Mouse (Mus musculus): ENCODE data around the gene Ccdc87. TPM values are rescaled to one million over a fixed set of nuclear protein-coding genes. Genes with fewer than 3 reads are reported as not detected.
A peak's percentile ranks its signal among the peaks of the same experiment; 100 is the strongest.

Gene Ccdc87
- 0.05 TPM in 2 replicates for polyA plus RNA-seq (2014; fragmentation: Nextera tagmentation; extraction: Ambion mirVana)

DNA sequence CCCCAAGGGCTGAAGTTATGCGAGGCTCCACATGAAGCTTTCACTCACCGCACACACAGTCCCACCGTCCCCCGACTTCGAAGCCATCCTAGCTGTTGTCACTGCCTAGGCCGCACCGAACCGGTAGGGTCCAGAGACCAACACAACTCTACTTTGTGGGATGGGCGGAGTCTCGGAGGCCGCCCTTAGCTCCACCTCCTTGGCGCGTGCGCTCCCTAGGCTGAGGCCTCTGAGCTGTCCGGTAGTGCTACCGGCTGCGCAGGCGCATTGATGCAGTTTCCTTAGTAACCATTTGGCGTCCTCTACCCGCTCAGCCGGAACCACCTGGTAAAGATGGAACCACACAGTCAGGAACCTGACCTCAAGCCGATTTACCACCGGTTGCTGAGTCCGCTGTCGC is at the start of gene Ccdc87, which contains the start of gene Ccs:
Gene Ccdc87, plus strand, starts transcription at position 218 of the 400 bp plus-strand sequence.
Gene Ccs, minus strand, starts transcription at position 184 of the 400 bp plus-strand sequence.
- under 1% methylated on average over 25 of the region's 25 CpGs for WGBS
- TF ChIP-seq CTCF (IDR thresholded peaks at IDR 0.05; ENCODE audit: low read depth), result peak; percentile 12; the same call in 1 of the 2 replicates
- peak within 1 kb of the TSS; percentile 90 for H3K4me2 ChIP-seq
- H3K9ac ChIP-seq, result peak within 1 kb of the TSS; percentile 81
- peaks cover 20% of the 10 kb centered on the region; the same call in 1 of the 2 replicates for H3K27me3 ChIP-seq (ENCODE audit: insufficient read depth, low read length)
- peak; percentile 99 for ATAC-seq (ENCODE audit: insufficient read depth)
- no peak within 1 kb of the TSS; the same call in 1 of the 2 replicates for H3K27ac ChIP-seq (ENCODE audit: low read depth)
- DNase-seq, result peak; percentile 99
- peak within 1 kb of the TSS; percentile 64 for H3K4me3 ChIP-seq (ENCODE audit: low read depth, low read length)
- no peaks in the 10 kb centered on the region for H3K4me1 ChIP-seq (ENCODE audit: insufficient read depth)
- 0 out of 2 replicates have a peak, but pooled peaks cover 2% of the 10 kb centered on the region for H3K36me3 ChIP-seq (ENCODE audit: insufficient read depth)
- no peaks in the 10 kb centered on the region for H3K9me3 ChIP-seq (ENCODE audit: low read depth, low read length)

DNA sequence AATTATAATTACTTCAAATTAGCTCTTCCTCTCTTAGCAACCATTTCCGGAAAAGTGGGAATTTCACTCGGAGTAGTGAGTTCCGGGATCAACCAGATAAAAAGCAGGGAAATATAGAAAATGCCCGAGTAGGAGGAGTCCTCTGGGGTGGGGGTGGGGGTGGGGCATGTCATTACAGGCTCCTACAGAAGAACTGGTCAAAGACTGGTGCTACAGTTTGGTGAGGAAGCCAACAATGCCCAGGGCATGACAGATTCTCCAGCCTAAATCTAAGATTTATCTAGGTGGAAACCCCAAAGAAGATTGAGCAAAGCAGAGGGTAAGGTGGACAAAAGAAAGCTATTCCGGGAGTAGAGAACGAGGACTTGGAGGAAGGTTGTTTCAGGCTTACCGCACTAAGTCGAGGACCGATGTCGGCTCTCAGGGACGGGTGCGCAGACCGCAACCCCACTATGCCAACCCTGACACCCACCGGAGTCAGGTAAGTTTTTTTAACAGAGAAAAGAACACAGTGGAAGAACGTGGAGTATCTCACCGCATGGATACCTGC is 45.8 kb upstream of the Ccdc87 start:
- peak overlapping the region; percentile 84; the same call in 1 of the 2 replicates for H3K27ac ChIP-seq (ENCODE audit: low read depth)
- H3K9me3 ChIP-seq (ENCODE audit: low read depth, low read length), result no peaks in the 10 kb centered on the region
- no peak for TF ChIP-seq CTCF (IDR thresholded peaks at IDR 0.05; ENCODE audit: low read depth)
- DNase-seq, result no peak
- H3K27me3 ChIP-seq (ENCODE audit: insufficient read depth, low read length), result no peaks in the 10 kb centered on the region
- under 1% methylated on average over 16 of the region's 16 CpGs for WGBS
- peak; percentile 50 for ATAC-seq (ENCODE audit: insufficient read depth)
- H3K9ac ChIP-seq, result peak overlapping the region; percentile 80
- peak overlapping the region; percentile 67 for H3K4me3 ChIP-seq (ENCODE audit: low read depth, low read length)
- H3K4me1 ChIP-seq (ENCODE audit: insufficient read depth), result peaks cover 12% of the 10 kb centered on the region; the same call in 1 of the 2 replicates
- peak overlapping the region; percentile 62 for H3K4me2 ChIP-seq
- peaks cover 46% of the 10 kb centered on the region for H3K36me3 ChIP-seq (ENCODE audit: insufficient read depth)

DNA sequence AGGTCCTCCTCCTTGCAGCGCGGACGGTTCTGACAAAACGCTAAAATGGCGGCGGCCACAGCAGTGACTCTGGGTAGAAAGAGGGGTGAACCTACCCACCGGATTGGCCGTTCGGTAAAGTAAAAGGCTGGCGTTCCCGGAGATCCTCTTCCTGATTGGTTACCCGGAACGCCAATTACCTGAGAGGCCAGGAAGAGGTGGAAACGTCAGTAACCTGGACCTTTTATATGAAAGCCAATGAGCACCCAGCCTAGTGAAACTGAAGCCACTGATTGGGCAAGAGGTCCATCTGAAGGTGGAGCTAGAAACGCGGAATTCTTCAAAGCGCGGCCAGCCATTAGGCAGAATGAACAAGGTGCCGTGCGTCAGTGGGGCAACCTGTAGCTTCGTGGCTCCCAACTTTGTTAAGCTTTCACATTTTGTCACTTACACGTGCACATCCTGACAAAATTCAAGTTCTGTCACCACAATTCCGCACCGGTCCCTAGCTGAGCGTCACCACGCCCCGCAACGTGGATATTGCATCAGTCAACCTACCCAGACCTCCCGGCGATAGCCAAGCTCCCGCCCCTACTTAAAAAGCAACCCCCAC is 45.2 kb upstream of the Ccdc87 start, which contains the start of gene Rbm4:
Gene Rbm4, minus strand, starts transcription at position 71 of the 592 bp plus-strand sequence.
- peak within 1 kb of the TSS; percentile 84; the same call in 1 of the 2 replicates for H3K27ac ChIP-seq (ENCODE audit: low read depth)
- H3K9me3 ChIP-seq (ENCODE audit: low read depth, low read length), result no peaks in the 10 kb centered on the region
- peak within 1 kb of the TSS; percentile 80 for H3K9ac ChIP-seq
- peak within 1 kb of the TSS; percentile 62 for H3K4me2 ChIP-seq
- ATAC-seq (ENCODE audit: insufficient read depth) (peak; percentile 98), DNase-seq (peak; percentile 99)
- no peaks in the 10 kb centered on the region for H3K27me3 ChIP-seq (ENCODE audit: insufficient read depth, low read length)
- no peak for TF ChIP-seq CTCF (IDR thresholded peaks at IDR 0.05; ENCODE audit: low read depth)
- peaks cover 12% of the 10 kb centered on the region; the same call in 1 of the 2 replicates for H3K4me1 ChIP-seq (ENCODE audit: insufficient read depth)
- H3K36me3 ChIP-seq (ENCODE audit: insufficient read depth), result peaks cover 47% of the 10 kb centered on the region
- WGBS, result under 1% methylated on average over 31 of the region's 31 CpGs
- H3K4me3 ChIP-seq (ENCODE audit: low read depth, low read length), result peak within 1 kb of the TSS; percentile 67

DNA sequence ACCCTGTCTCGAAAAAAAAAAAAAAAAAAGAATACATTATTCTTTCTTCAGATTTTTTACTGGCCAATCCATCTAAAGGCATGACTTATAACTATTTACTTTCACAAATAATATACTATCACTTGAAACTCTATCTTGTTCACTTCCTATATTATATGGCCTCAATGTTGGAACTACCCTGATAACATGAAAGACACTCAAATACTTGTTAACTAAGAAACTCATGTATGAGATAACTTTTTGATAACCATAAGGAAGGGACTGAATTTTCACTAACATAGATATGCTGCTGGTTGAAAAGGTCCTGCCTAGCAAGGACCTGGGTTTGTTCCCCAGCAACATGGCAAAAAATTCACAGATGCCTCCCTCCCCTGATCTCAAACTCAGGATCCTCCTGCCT is 43.2 kb upstream of the Ccdc87 start:
- H3K4me3 ChIP-seq (ENCODE audit: low read depth, low read length), result no peak overlapping the region
- ATAC-seq (ENCODE audit: insufficient read depth), result no peak

DNA sequence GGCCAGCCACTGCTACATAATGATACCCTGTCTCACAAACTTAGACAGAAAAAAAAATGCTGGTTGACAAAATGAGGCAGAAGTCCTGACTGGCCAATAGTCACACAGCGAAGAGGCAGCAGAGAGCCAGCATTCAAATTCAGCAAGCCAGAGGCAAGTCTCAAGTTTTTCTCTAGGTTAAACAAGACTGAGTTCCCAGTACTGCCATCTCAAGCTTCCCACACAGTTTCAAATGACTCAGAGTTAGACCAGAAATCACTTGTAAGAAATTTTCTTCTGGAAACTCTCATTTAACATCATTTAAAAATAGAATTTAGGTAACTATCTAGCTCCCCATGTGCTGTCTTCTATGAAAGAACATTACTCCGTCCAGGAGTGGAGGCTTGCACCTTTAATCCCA is 41.3 kb upstream of the Ccdc87 start:
- 92% methylated on average over 2 of the region's 2 CpGs for WGBS
- Histone ChIP-seq H3K4me2 (no peak overlapping the region), H3K27me3 (ENCODE audit: insufficient read depth, low read length) (no peaks in the 10 kb centered on the region), H3K36me3 (ENCODE audit: insufficient read depth) (peaks cover 53% of the 10 kb centered on the region), H3K4me1 (ENCODE audit: insufficient read depth) (peaks cover 2% of the 10 kb centered on the region; the same call in 1 of the 2 replicates), H3K9me3 (ENCODE audit: low read depth, low read length) (no peaks in the 10 kb centered on the region), H3K4me3 (ENCODE audit: low read depth, low read length) (no peak overlapping the region), H3K9ac (no peak overlapping the region), H3K27ac (ENCODE audit: low read depth) (no peak overlapping the region)
- ATAC-seq (ENCODE audit: insufficient read depth) (no peak), DNase-seq (no peak)
- TF ChIP-seq CTCF (IDR thresholded peaks at IDR 0.05; ENCODE audit: low read depth), result no peak

More for the DNA sequence above, 43.2 kb upstream of the Ccdc87 start:
- Histone ChIP-seq H3K36me3 (ENCODE audit: insufficient read depth) (peaks cover 47% of the 10 kb centered on the region), H3K4me2 (no peak overlapping the region), H3K4me1 (ENCODE audit: insufficient read depth) (peaks cover 7% of the 10 kb centered on the region; the same call in 1 of the 2 replicates), H3K9ac (no peak overlapping the region), H3K27ac (ENCODE audit: low read depth) (no peak overlapping the region), H3K9me3 (ENCODE audit: low read depth, low read length) (no peaks in the 10 kb centered on the region), H3K27me3 (ENCODE audit: insufficient read depth, low read length) (no peaks in the 10 kb centered on the region)
- 57% methylated on average over 1 of the region's 1 CpGs for WGBS
- DNase-seq, result no peak
- no peak for TF ChIP-seq CTCF (IDR thresholded peaks at IDR 0.05; ENCODE audit: low read depth)

DNA sequence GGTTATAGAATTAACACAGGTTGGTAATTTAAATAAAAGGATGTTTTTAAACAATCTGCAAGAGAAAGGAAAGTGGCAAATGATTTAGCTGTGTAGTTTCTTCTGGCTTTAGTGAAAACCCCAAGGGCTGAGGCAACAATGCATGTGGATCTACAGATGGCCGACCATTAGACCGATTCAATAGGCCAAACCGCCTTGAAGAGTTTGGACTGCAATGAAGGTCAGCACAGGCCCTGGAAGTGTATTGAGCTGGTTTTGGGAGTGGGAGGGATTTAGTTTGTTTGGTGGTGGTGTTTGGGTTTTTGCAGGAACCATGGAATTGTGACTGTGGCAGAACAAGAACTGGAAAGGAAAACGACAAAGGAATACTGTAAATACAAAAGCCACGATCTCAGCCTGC is 40.1 kb upstream of the Ccdc87 start:
- no peaks in the 10 kb centered on the region for H3K27me3 ChIP-seq (ENCODE audit: insufficient read depth, low read length)
- ATAC-seq (ENCODE audit: insufficient read depth) (no peak), DNase-seq (no peak)
- peaks cover 2% of the 10 kb centered on the region for H3K4me1 ChIP-seq (ENCODE audit: insufficient read depth)
- H3K9ac ChIP-seq, result no peak overlapping the region
- no peaks in the 10 kb centered on the region for H3K9me3 ChIP-seq (ENCODE audit: low read depth, low read length)
- TF ChIP-seq CTCF (IDR thresholded peaks at IDR 0.05; ENCODE audit: low read depth), result no peak
- 93% methylated on average over 5 of the region's 5 CpGs for WGBS
- no peak overlapping the region for H3K4me3 ChIP-seq (ENCODE audit: low read depth, low read length)
- H3K36me3 ChIP-seq (ENCODE audit: insufficient read depth), result peaks cover 65% of the 10 kb centered on the region
- no peak overlapping the region for H3K27ac ChIP-seq (ENCODE audit: low read depth)
- H3K4me2 ChIP-seq, result no peak overlapping the region

DNA sequence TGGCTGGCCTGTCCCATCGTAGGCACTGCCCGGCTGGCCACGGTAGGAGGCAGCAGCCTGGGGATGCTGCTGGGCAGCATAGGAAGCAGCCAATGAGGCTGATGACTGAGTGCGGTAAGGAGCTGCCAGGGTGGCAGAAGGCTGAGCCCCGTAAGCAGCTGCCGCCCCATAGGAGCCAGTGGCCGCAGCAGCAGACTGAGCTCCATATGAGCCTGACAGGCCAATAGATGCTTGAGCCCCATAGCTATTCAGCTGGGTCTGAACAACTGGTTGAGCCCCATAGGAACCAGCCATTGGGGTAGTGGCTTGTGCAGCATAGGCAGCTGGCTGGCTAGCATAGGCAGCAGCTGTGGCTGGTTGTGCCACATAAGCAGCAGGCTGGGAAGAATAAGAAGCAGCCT is 36.5 kb upstream of the Ccdc87 start:
- Histone ChIP-seq H3K27ac (ENCODE audit: low read depth) (no peak overlapping the region), H3K4me1 (ENCODE audit: insufficient read depth) (no peaks in the 10 kb centered on the region; the same call in 1 of the 2 replicates), H3K4me2 (no peak overlapping the region), H3K4me3 (ENCODE audit: low read depth, low read length) (no peak overlapping the region), H3K9me3 (ENCODE audit: low read depth, low read length) (no peaks in the 10 kb centered on the region), H3K27me3 (ENCODE audit: insufficient read depth, low read length) (no peaks in the 10 kb centered on the region), H3K9ac (no peak overlapping the region), H3K36me3 (ENCODE audit: insufficient read depth) (peaks cover 61% of the 10 kb centered on the region)
- WGBS, result 95% methylated on average over 7 of the region's 7 CpGs
- no peak for DNase-seq
- TF ChIP-seq CTCF (IDR thresholded peaks at IDR 0.05; ENCODE audit: low read depth), result no peak
- no peak for ATAC-seq (ENCODE audit: insufficient read depth)
